Mouse (Mus musculus) c-Kit-positive CD71-positive TER-119-positive erythroid progenitor cells, embryonic 14.5 days (primary cell): ENCODE data around the gene Arfrp1.
A peak's percentile ranks its signal among the peaks of the same experiment; 100 is the strongest.

Experiments used
- DNase-seq: peaks from one replicate; pipeline ENCODE4 v3.0.0-alpha.2; 2013; ENCODE audit warnings: low spot score

Gene Arfrp1

GRCm38 (mm10) chr2:181364860-181365596 lies at the start of gene Arfrp1, which contains the start of gene Zgpat:
Gene Arfrp1, minus strand, starts transcription at chr2:181365404.
Gene Zgpat, plus strand, starts transcription at chr2:181364928.
- peak; percentile 76 for DNase-seq

GRCm38 (mm10) chr2:181413141-181413540 lies 47.9 kb upstream of the Arfrp1 start:
- DNase-seq = no peak

GRCm38 (mm10) chr2:181410760-181411473 lies 45.7 kb upstream of the Arfrp1 start:
- DNase-seq = peak; percentile 51

GRCm38 (mm10) chr2:181409643-181410042 lies 44.4 kb upstream of the Arfrp1 start:
- DNase-seq = no peak

GRCm38 (mm10) chr2:181403722-181404121 lies 38.5 kb upstream of the Arfrp1 start:
- DNase-seq = no peak

GRCm38 (mm10) chr2:181401497-181401896 lies 36.3 kb upstream of the Arfrp1 start:
- no peak for DNase-seq

GRCm38 (mm10) chr2:181397207-181397761 lies 32.1 kb upstream of the Arfrp1 start:
- DNase-seq = no peak

GRCm38 (mm10) chr2:181394086-181394485 lies 28.9 kb upstream of the Arfrp1 start:
- DNase-seq = no peak

- DNase-seq = peak; percentile 82
Measured at GRCm38 (mm10) chr2:181392600-181393213, 27.5 kb upstream of the Arfrp1 start.

- no peak for DNase-seq
Measured at GRCm38 (mm10) chr2:181391541-181391940, 26.3 kb upstream of the Arfrp1 start.

- DNase-seq = no peak
Measured at GRCm38 (mm10) chr2:181391022-181391421, 25.8 kb upstream of the Arfrp1 start.

- no peak for DNase-seq
Measured at GRCm38 (mm10) chr2:181390136-181390870, 25.1 kb upstream of the Arfrp1 start.

- no peak for DNase-seq
Measured at GRCm38 (mm10) chr2:181386663-181387210, 21.5 kb upstream of the Arfrp1 start.

- DNase-seq = no peak
Measured at GRCm38 (mm10) chr2:181385885-181386284, 20.7 kb upstream of the Arfrp1 start.

- no peak for DNase-seq
Measured at GRCm38 (mm10) chr2:181384919-181385391, 19.8 kb upstream of the Arfrp1 start.

GRCm38 (mm10) chr2:181384463-181384862 lies 19.3 kb upstream of the Arfrp1 start:
- no peak for DNase-seq

- DNase-seq = no peak
Measured at GRCm38 (mm10) chr2:181381631-181382306, 16.6 kb upstream of the Arfrp1 start.

- no peak for DNase-seq
Measured at GRCm38 (mm10) chr2:181381107-181381506, 15.9 kb upstream of the Arfrp1 start.

- no peak for DNase-seq
Measured at GRCm38 (mm10) chr2:181380251-181380650, 15.0 kb upstream of the Arfrp1 start.

GRCm38 (mm10) chr2:181379778-181380177 lies 14.6 kb upstream of the Arfrp1 start, which contains the start of gene Lime1:
Gene Lime1, plus strand, starts transcription at chr2:181380078.
- no peak for DNase-seq

- no peak for DNase-seq
Measured at GRCm38 (mm10) chr2:181378701-181379100, 13.5 kb upstream of the Arfrp1 start.
